Mouse (Mus musculus) intestine, postnatal 0 days (tissue): ENCODE results near the gene Mthfd1. TPM values are rescaled to one million over a fixed set of nuclear protein-coding genes. Genes with fewer than 3 reads are reported as not detected.

Experiments
- ATAC-seq: fragments of 200-750 bp; cut with Nextera tagmentation; 2 replicates; pipeline ENCODE4 v1.8.0; 2017; ENCODE audit warnings: mild to moderate bottlenecking, moderate TSS enrichment, moderate library complexity
- H3K27ac ChIP-seq: fragments of 300-500 bp; sonication (generic); 2 replicates; pipeline ENCODE4 v1.5.1; 2014; ENCODE audit warnings: mild to moderate bottlenecking, low read depth, low read length, moderate library complexity
- H3K27me3 ChIP-seq: fragments of 300-500 bp; sonication (generic); replicated peaks from 2 replicates; pipeline ENCODE4 v1.6.1; 2014; ENCODE audit warnings: low read length, mixed read lengths; ENCODE audit not compliant: control insufficient read depth, insufficient read depth
- H3K36me3 ChIP-seq: fragments of 300-500 bp; sonication (generic); 2 replicates; pipeline ENCODE4 v1.6.1; 2014; ENCODE audit warnings: mild to moderate bottlenecking, moderate library complexity; ENCODE audit not compliant: control insufficient read depth, insufficient read depth
- H3K4me1 ChIP-seq: fragments of 300-500 bp; sonication (generic); replicated peaks from 2 replicates; pipeline ENCODE4 v1.6.1; 2014; ENCODE audit warnings: antibody characterized with exemption, low read length, mixed read lengths; ENCODE audit not compliant: control insufficient read depth, insufficient read depth
- H3K4me2 ChIP-seq: fragments of 300-500 bp; sonication (generic); replicated peaks from 2 replicates; pipeline ENCODE4 v1.6.1; 2014; ENCODE audit warnings: low read depth, mild to moderate bottlenecking, moderate library complexity
- H3K4me3 ChIP-seq: fragments of 300-500 bp; sonication (generic); 2 replicates; pipeline ENCODE4 v1.5.1; 2014; ENCODE audit warnings: low read depth, low read length
- H3K9ac ChIP-seq: fragments of 300-500 bp; sonication (generic); 2 replicates; pipeline ENCODE4 v1.6.1; 2014; ENCODE audit warnings: mild to moderate bottlenecking, low read depth, low read length
- H3K9me3 ChIP-seq: fragments of 300-500 bp; sonication (generic); 2 replicates; pipeline ENCODE4 v1.6.1; 2016; ENCODE audit warnings: mixed run types; ENCODE audit not compliant: control insufficient read depth
- CTCF ChIP-seq: sonication (generic); IDR thresholded peaks from 2 replicates; pipeline ENCODE4 v1.5.1; 2016; ENCODE audit warnings: low read depth, mild to moderate bottlenecking, control low read depth, antibody characterized with exemption, moderate library complexity
- WGBS: fragments of 180-500 bp; shearing (Covaris S2); extraction: QIAGEN DNeasy Blood & Tissue Kit; methylation state at CpG from one replicate; pipeline ENCODE4 v1.1.7; 2014; 5-methylcytosine and 5-hydroxymethylcytosine counted together
- polyA plus RNA-seq: library from polyadenylated mRNA; unstranded; fragments of >200 nt; fragmentation: Nextera tagmentation; extraction: Ambion mirVana; gene quantifications from 2 replicates; pipeline ENCODE4 v1.2.1, GENCODE M21; 2015

Mthfd1 gene
- polyA plus RNA-seq, 1 experiment from 2014 or later, result 18.4 TPM

- Histone ChIP-seq H3K4me3 (no peak overlapping the region), H3K27me3 (no peaks in the 10 kb centered on the region), H3K36me3 (peaks cover 63% of the 10 kb centered on the region), H3K9me3 (no peaks in the 10 kb centered on the region), H3K4me2 (no peak overlapping the region), H3K9ac (no peak overlapping the region), H3K27ac (no peak overlapping the region), H3K4me1 (no peaks in the 10 kb centered on the region)
- TF ChIP-seq CTCF, result no peak
- no peak for ATAC-seq
- WGBS, result 73% methylated on average over 10 of the region's 10 CpGs
These were observed 45.3 kb downstream of the Mthfd1 start for GRCm38 (mm10) chr12:76300367-76300766.

GRCm38 (mm10) chr12:76303474-76303873 lies 48.4 kb downstream of the Mthfd1 start:
- ATAC-seq, result no peak
- 91% methylated on average over 11 of the region's 11 CpGs for WGBS
- no peak overlapping the region for H3K9ac ChIP-seq
- 0 out of 2 replicates have a peak, but pooled peaks cover 4% of the 10 kb centered on the region for H3K4me1 ChIP-seq
- peaks cover 40% of the 10 kb centered on the region for H3K36me3 ChIP-seq
- H3K9me3 ChIP-seq, result no peaks in the 10 kb centered on the region
- H3K27ac ChIP-seq, result no peak overlapping the region
- no peak overlapping the region for H3K4me2 ChIP-seq
- H3K27me3 ChIP-seq, result no peaks in the 10 kb centered on the region
- TF ChIP-seq CTCF, result no peak
- no peak overlapping the region for H3K4me3 ChIP-seq

- no peak overlapping the region for H3K27ac ChIP-seq
These were observed 49.1 kb downstream of the Mthfd1 start for GRCm38 (mm10) chr12:76304199-76304598.

DNA sequence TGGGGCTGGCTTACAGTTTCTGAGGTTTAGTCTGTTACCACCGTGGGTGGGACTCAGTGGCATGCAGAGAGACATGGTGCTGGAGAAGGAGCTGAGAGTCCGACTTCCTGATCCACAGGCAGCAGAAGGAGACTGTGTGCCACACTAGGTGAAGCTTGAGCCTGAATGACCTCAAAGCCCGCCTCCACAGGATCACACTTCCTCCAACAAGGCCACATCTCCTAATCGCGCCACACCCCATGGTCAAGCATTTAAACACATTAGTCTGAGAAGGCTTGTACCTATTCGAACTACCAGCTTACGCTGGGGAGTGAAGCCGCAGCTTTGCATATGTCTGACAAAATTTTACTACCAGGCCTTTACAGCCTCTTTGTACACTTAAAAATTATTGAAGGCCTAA lies 50.0 kb downstream of the Mthfd1 start:
- TF ChIP-seq CTCF, result no peak
- ATAC-seq, result no peak
- WGBS, result 91% methylated on average over 8 of the region's 8 CpGs

More at GRCm38 (mm10) chr12:76304199-76304598, 49.1 kb downstream of the Mthfd1 start:
- WGBS, result 70% methylated on average over 4 of the region's 4 CpGs
- H3K4me3 ChIP-seq, result no peak overlapping the region
- no peak for ATAC-seq
- H3K4me2 ChIP-seq, result no peak overlapping the region
- 0 out of 2 replicates have a peak, but pooled peaks cover 4% of the 10 kb centered on the region for H3K4me1 ChIP-seq
- H3K36me3 ChIP-seq, result peaks cover 33% of the 10 kb centered on the region
- no peaks in the 10 kb centered on the region for H3K9me3 ChIP-seq
- H3K9ac ChIP-seq, result no peak overlapping the region
- no peak for TF ChIP-seq CTCF
- H3K27me3 ChIP-seq, result no peaks in the 10 kb centered on the region

DNA sequence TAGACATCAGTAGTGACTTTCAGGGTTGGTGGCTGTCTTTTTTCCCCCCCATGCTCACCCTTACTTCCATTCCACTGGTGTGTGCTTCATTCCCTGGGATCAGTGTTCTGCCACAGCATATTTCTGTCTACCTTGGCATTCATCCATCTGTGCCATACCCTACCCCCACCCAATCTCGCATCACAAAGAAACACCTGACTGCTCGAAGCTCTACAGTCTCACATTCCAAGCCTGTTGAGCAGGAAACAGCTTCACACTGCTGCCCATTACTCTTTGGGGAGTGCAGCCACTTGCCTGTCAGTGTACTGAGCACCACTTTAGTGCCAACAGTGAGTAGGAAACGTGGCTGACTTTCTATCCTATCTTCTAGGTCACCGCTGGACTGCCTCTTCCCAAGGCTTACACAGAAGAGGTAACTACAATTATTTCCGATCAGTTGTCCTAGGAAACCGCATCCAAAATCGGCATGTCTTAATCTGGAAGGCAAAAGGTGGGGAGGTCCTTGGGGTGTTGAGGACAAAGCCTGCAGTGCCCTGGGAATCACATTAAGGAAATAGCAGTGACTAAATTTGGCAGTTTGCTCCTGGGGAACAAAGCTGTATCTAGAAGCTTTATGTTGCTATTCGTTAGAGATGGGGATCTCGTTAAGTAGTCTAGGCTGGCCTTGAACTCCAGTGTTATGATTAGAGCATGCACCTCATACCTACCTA lies 51.9 kb downstream of the Mthfd1 start:
- no peak for TF ChIP-seq CTCF
- Histone ChIP-seq H3K27ac (no peak overlapping the region), H3K4me2 (no peak overlapping the region), H3K27me3 (no peaks in the 10 kb centered on the region), H3K9ac (no peak overlapping the region), H3K4me3 (no peak overlapping the region), H3K4me1 (0 out of 2 replicates have a peak, but pooled peaks cover 4% of the 10 kb centered on the region), H3K36me3 (peaks cover 21% of the 10 kb centered on the region; the same call in 1 of the 2 replicates), H3K9me3 (no peaks in the 10 kb centered on the region)
- no peak for ATAC-seq
- WGBS, result 75% methylated on average over 9 of the region's 9 CpGs

More for the DNA sequence above, 50.0 kb downstream of the Mthfd1 start:
- H3K27ac ChIP-seq, result no peak overlapping the region
- H3K4me1 ChIP-seq, result 0 out of 2 replicates have a peak, but pooled peaks cover 4% of the 10 kb centered on the region
- no peak overlapping the region for H3K4me2 ChIP-seq
- H3K9me3 ChIP-seq, result no peaks in the 10 kb centered on the region
- no peak overlapping the region for H3K4me3 ChIP-seq
- no peaks in the 10 kb centered on the region for H3K27me3 ChIP-seq
- H3K36me3 ChIP-seq, result peaks cover 34% of the 10 kb centered on the region
- no peak overlapping the region for H3K9ac ChIP-seq

- no peak for TF ChIP-seq CTCF
- H3K27me3 ChIP-seq, result no peaks in the 10 kb centered on the region
- no peak overlapping the region for H3K9ac ChIP-seq
- no peak overlapping the region for H3K27ac ChIP-seq
- H3K9me3 ChIP-seq, result no peaks in the 10 kb centered on the region
- WGBS, result 34% methylated on average over 9 of the region's 9 CpGs
- H3K4me3 ChIP-seq, result no peak overlapping the region
- 0 out of 2 replicates have a peak, but pooled peaks cover 4% of the 10 kb centered on the region for H3K4me1 ChIP-seq
- ATAC-seq, result no peak
- no peak overlapping the region for H3K4me2 ChIP-seq
- H3K36me3 ChIP-seq, result peaks cover 23% of the 10 kb centered on the region
These were observed 52.9 kb downstream of the Mthfd1 start for GRCm38 (mm10) chr12:76307964-76308363.
